Mouse (Mus musculus) urinary bladder, postnatal 25 days (tissue): Measurements from ENCODE around the gene Gm7697.
A peak's percentile ranks its signal among the peaks of the same experiment; 100 is the strongest.
"Not testable (repeated sequence)": the region's sequence is repeated elsewhere in the genome, so short reads cannot be mapped to it uniquely, and the experiment has no call there.

Experiments used
- DNase-seq: peaks from one replicate; pipeline ENCODE4 v3.0.0; 2022; ENCODE audit warnings: low spot score

Gm7697 gene

DNA sequence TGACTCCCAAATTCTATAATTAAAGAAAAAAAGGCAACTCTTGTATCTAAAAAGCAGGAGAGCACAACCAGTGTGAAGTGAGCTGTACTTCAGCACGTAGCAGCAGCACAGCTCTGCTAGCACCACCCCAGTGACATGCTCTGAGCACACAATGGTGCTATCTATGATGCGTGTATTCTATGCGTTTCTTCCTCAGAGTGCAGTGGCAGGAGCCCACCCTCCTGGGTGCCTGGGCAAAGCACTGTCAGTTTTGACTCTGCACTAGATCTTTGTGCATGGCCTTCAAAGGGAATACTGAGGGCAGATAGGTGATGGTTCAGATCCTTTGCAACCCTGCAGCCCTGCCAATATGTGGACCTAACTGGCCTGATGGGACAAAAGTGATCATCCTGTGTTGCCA is at the start of gene Gm7697:
Gene Gm7697, minus strand, starts transcription at position 101 of the 400 bp plus-strand sequence.
- not testable (repeated sequence) for DNase-seq

DNA sequence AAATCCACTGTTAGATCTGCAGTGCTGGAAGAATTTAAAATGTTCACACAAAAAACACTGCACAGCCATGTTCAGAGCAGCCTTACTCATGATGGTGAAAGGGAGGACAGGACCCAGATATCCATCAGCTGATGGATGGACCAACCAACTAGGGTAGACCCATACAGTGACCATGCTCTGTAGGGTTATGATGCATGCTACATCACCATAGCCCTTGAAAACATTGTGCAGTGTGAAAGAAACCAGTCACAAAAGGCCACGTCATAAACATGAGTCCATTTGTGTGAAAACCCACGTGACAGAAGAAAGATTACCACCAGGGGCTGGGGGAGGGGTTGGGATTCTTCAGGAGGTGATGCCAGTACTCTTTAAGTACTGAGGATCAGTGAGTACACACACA is 28.5 kb upstream of the Gm7697 start:
- DNase-seq: not testable (repeated sequence)

DNA sequence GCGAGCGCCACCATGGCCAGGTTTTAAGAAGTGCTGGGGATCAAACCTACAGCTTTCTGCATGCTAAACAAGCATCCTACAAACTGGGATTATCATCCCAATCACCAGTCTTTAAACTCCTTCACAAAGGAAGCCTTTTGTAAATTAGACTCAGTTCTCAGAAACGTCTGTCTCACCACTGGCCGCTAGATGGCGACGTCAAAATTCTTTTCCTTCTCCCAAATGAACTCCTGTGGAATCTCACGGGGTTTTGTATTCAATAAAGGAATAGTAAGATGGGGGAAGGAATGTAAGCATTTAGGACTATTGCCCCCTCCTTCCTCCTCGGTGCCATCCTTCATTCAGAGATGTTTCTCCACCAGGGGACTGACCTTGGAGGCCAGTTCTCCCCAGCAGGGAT is 26.8 kb upstream of the Gm7697 start:
- peak; percentile 45 for DNase-seq

DNA sequence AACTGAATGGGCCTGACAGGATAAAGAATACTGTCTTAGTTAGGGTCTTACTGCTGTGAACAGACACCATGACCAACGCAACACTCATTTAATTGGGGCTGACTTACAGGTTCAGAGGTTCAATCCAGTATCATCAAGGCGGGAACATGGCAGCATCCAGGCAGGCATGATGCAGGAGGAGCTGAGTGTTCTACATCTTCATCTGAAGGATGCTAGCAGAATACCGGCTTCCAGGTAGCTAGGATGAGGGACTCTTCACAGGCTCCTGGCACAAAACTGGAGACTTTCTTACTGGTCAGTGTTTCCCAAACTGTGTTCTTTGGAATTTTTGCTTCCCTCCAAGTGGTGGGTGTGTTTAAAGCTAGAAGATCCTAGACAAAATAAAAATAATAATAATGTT is 25.3 kb upstream of the Gm7697 start:
- DNase-seq: not testable (repeated sequence)

DNA sequence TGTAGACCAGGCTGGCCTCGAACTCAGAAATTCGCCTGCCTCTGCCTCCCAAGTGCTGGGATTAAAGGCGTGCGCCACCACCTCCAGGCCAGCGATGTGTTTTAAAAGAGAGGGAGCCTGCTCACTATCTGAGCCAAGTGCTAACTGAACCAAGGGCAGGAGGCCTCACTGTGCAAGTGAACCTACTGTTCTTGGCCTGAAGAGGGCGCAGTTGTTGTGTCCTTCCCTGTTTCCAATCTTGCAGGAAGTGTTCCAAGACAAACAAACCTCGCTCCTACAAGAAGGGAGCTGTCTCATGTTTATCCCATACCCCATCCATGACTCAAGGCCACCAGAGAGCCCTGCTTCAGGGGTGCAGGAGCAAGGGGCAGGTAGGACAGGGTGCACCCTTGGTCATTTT is 24.4 kb upstream of the Gm7697 start:
- DNase-seq: not testable (repeated sequence)

DNA sequence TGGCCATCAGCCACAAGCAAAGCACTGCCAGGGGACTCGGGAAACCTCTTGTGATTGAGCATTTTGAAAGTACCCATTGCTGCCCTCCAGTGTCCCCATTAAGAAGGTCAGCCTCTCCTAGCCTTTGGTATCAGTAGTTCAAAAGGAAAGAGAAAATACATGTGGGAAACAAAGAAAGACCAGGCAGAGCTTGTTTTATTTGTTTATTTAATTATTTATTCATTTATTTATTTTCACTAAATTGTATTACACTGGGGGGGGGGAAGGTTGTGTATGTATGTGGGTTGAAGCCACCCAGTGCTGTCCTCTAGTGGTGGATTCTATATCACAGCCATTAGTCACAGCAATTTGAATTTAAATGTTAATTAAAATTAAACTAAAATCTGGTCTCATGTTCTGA is 22.2 kb upstream of the Gm7697 start:
- DNase-seq: not testable (repeated sequence)

DNA sequence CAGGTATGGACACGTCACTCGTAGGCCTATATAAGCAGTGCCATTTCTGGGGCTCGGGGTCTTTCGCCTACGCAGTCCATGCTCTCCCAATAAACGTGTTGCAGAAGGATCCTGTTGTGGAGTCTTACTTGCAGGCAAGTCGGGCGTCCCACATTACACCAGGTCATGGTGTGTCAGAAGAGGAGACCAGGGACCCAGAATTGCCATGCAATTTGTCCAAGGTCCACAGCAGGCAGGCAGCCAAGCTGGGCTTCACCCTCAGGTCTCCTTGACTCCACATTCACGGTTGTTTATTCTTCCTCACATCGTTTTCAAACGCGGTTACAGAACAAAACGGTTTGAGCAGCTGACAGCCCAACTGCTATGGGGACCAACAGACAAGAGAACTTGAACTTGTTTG is 21.7 kb upstream of the Gm7697 start:
- peak; percentile 13 for DNase-seq

DNA sequence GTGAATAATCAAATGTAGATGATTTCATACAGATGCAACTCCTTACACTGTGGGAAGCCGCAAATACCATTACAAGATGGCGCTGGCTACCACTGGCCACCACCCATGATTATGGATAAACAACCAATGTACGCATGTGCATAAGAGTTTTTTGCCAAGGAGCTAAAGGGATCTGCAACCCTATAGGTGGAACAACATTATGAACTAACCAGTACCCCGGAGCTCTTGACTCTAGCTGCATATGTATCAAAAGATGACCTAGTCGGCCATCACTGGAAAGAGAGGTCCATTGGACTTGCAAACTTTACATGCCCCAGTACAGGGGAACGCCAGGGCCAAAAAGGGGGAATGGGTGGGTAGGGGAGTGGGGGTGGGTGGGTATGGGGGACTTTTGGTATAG is 21.2 kb upstream of the Gm7697 start:
- not testable (repeated sequence) for DNase-seq

DNA sequence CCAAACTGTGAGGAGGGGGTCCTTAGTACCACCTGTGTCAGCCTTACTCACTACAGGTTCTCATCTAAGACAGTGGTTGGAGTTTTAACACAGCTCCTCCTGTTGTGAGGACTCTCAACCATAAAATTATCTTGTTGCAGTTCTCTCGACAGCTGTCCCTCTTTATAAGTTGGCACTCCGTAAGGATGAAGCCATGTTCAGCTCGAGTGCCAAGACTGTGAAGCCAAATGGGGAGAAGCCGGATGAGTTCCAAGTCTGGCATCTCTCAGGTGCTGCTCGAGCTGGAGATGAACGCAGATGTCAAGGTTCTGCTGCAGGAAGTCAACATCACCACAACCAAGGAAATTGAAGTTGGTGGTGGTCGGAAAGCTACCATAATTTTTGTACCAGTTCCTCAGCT is 18.0 kb upstream of the Gm7697 start:
- DNase-seq: not testable (repeated sequence)

DNA sequence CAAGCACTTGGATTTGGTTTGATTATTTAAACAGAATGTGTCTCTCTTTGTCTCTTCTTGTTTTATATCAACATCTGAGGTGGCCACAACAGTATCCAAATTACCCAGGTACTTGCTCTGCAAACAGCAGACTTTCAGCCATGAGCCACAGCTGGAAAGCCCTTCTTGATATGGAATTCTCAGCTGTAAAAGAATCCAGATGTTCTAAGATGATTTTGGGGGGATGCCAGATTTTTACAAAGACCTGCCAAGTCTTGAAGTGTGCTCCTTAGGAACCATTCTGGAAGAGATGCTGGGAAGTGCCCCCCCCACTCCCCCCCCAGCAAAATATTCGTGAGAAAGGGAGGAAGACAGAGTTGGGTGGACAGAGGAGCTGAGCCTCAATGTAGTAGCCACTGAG is 17.6 kb upstream of the Gm7697 start:
- not testable (repeated sequence) for DNase-seq

DNA sequence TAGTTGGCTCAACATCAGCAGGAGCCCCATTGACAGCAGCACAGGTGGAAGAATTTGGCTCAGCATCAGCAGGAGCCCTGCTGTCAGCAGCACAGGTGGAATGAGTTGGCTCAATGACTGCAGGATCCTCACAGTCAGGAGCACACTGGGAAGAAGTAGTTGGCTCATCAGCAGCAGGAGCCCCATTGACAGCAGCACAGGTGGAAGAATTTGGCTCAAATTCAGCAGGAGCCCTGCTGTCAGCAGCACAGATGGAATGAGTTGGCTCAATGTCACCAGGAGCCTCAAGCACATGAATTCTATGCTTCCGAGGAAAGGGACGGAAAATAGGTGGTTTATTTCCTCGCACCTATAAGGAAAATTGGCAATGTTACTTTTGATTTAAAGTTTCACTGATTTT is 47.8 kb downstream of the Gm7697 start:
- not testable (repeated sequence) for DNase-seq

DNA sequence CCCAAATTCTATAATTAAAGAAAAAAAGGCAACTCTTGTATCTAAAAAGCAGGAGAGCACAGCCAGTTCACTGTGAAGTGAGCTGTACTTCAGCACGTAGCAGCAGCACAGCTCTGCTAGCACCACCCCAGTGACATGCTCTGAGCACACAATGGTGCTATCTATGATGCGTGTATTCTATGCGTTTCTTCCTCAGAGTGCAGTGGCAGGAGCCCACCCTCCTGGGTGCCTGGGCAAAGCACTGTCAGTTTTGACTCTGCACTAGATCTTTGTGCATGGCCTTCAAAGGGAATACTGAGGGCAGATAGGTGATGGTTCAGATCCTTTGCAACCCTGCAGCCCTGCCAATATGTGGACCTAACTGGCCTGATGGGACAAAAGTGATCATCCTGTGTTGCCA is 69.3 kb downstream of the Gm7697 start, which contains the start of gene Gm9495:
Gene Gm9495, minus strand, starts transcription at position 101 of the 400 bp plus-strand sequence.
- DNase-seq: not testable (repeated sequence)
